Mouse (Mus musculus) CH12.LX (cell line): ENCODE measurements around the gene Setd2. TPM values are rescaled to one million over a fixed set of nuclear protein-coding genes. Genes with fewer than 3 reads are reported as not detected.
A peak's percentile ranks its signal among the peaks of the same experiment; 100 is the strongest.

Source experiments
- DNase-seq: peaks from one replicate; pipeline ENCODE4 v3.0.0-alpha.2; 2013; ENCODE audit errors: extremely low read depth
- H3K27ac ChIP-seq: 2 replicates; pipeline ENCODE4 v1.5.1; 2012; ENCODE audit warnings: low read depth, mild to moderate bottlenecking, control low read depth, moderate library complexity; ENCODE audit not compliant: insufficient read depth
- H3K27me3 ChIP-seq: replicated peaks from 2 replicates; pipeline ENCODE3; 2012; ENCODE audit warnings: inconsistent platforms
- H3K36me3 ChIP-seq, 2 experiments: replicated peaks in 1 of 2; 2 replicates each; pipeline versions ENCODE3 to v1.6.1; 2012; ENCODE audit warnings: inconsistent platforms in 1 of 2, low read length in 1 of 2, mild to moderate bottlenecking in 1 of 2, mixed read lengths in 1 of 2, moderate library complexity in 1 of 2; ENCODE audit not compliant: control insufficient read depth in 1 of 2, insufficient read depth in 1 of 2
- H3K4me1 ChIP-seq, 2 experiments: 2 replicates each; pipeline ENCODE4 v1.6.1; 2012; ENCODE audit warnings: inconsistent platforms in 1 of 2, moderate library complexity in 1 of 2; ENCODE audit not compliant: insufficient read depth in 2 of 2, control insufficient read depth in 1 of 2
- H3K4me2 ChIP-seq: 2 replicates; pipeline ENCODE4 v1.6.1; 2012; ENCODE audit warnings: low read depth, mild to moderate bottlenecking, control low read depth; ENCODE audit not compliant: poor library complexity, insufficient read depth, severe bottlenecking
- H3K4me3 ChIP-seq, 3 experiments: fragments of 150-350 bp in 1 of 3; sonication (generic) in 1 of 3; replicated peaks in 1 of 3; 2 replicates each; pipeline versions ENCODE3 to v1.5.1; 2011 to 2012; ENCODE audit warnings: low read depth in 2 of 3, low read length in 2 of 3, mild to moderate bottlenecking in 2 of 3, moderate library complexity in 2 of 3, control low read depth in 1 of 3, improper control_type of control experiment in 1 of 3, inconsistent platforms in 1 of 3, mixed read lengths in 1 of 3; ENCODE audit not compliant: poor library complexity in 1 of 3
- H3K79me2 ChIP-seq: replicated peaks from 2 replicates; pipeline ENCODE4 v1.6.1; 2012; ENCODE audit warnings: mild to moderate bottlenecking, moderate library complexity; ENCODE audit not compliant: control insufficient read depth, poor library complexity, insufficient read depth, severe bottlenecking; ENCODE audit errors: extremely low read depth
- H3K9ac ChIP-seq: 2 replicates; pipeline ENCODE4 v1.6.1; 2012; ENCODE audit warnings: low read depth, mild to moderate bottlenecking, control low read depth, moderate library complexity; ENCODE audit not compliant: insufficient read depth
- H3K9me3 ChIP-seq: replicated peaks from 2 replicates; pipeline ENCODE3; 2012; ENCODE audit warnings: low read length, inconsistent platforms, mixed read lengths
- BHLHE40 ChIP-seq: IDR thresholded peaks from 2 replicates; pipeline ENCODE4 v1.6.1; 2011; ENCODE audit warnings: mild to moderate bottlenecking, low read depth, low read length, improper control_type of control experiment
- CHD1 ChIP-seq: IDR thresholded peaks from 2 replicates; pipeline ENCODE4 v1.6.1; 2012; ENCODE audit warnings: low read depth, low read length, improper control_type of control experiment, inconsistent platforms
- CHD2 ChIP-seq: IDR thresholded peaks from 2 replicates; pipeline ENCODE4 v1.6.1; 2011; ENCODE audit warnings: low read length, improper control_type of control experiment
- CTCF ChIP-seq, 2 experiments: IDR thresholded peaks in 1 of 2; conservative IDR thresholded peaks in 1 of 2; 2 replicates each; pipeline ENCODE4 v1.5.1; 2011 to 2012; ENCODE audit warnings: low read depth in 2 of 2, low read length in 2 of 2, improper control_type of control experiment in 1 of 2, inconsistent platforms in 1 of 2, mild to moderate bottlenecking in 1 of 2, moderate library complexity in 1 of 2
- E2F4 ChIP-seq: IDR thresholded peaks from 2 replicates; pipeline ENCODE4 v1.6.1; 2011; ENCODE audit warnings: low read depth, low read length, improper control_type of control experiment; ENCODE audit not compliant: insufficient replicate concordance
- ELF1 ChIP-seq: IDR thresholded peaks from 2 replicates; pipeline ENCODE4 v1.6.1; 2014; ENCODE audit warnings: low read depth, mild to moderate bottlenecking, inconsistent platforms, low read length, improper control_type of control experiment
- EP300 ChIP-seq: IDR thresholded peaks from 2 replicates; pipeline ENCODE4 v1.6.1; 2011; ENCODE audit warnings: low read length, improper control_type of control experiment
- ETS1 ChIP-seq: conservative IDR thresholded peaks from 2 replicates; pipeline ENCODE4 v1.6.1; 2012; ENCODE audit warnings: low read depth, mild to moderate bottlenecking, inconsistent platforms, low read length, improper control_type of control experiment, moderate library complexity
- GABPA ChIP-seq: IDR thresholded peaks from 2 replicates; pipeline ENCODE4 v1.6.1; 2012; ENCODE audit warnings: low read depth, low read length, improper control_type of control experiment, inconsistent platforms; ENCODE audit not compliant: insufficient replicate concordance
- HCFC1 ChIP-seq: IDR thresholded peaks from 2 replicates; pipeline ENCODE4 v1.6.1; 2012; ENCODE audit warnings: low read depth, mild to moderate bottlenecking, inconsistent platforms, low read length, improper control_type of control experiment
- IRF4 ChIP-seq: IDR thresholded peaks from 2 replicates; pipeline ENCODE4 v1.6.1; 2014; ENCODE audit warnings: low read depth, mild to moderate bottlenecking, inconsistent platforms, low read length, improper control_type of control experiment
- JUN ChIP-seq: IDR thresholded peaks from 2 replicates; pipeline ENCODE4 v1.6.1; 2011; ENCODE audit warnings: low read depth, mild to moderate bottlenecking, low read length, improper control_type of control experiment, moderate library complexity; ENCODE audit not compliant: insufficient read depth
- JUND ChIP-seq: conservative IDR thresholded peaks from 2 replicates; pipeline ENCODE4 v1.6.1; 2011; ENCODE audit warnings: low read depth, low read length, improper control_type of control experiment
- KAT2A ChIP-seq: IDR thresholded peaks from 2 replicates; pipeline ENCODE4 v1.6.1; 2012; ENCODE audit warnings: low read length, improper control_type of control experiment, inconsistent platforms; ENCODE audit not compliant: insufficient replicate concordance
- MAFK ChIP-seq: IDR thresholded peaks from 2 replicates; pipeline ENCODE4 v1.6.1; 2011; ENCODE audit warnings: low read length, improper control_type of control experiment; ENCODE audit not compliant: insufficient replicate concordance
- MAX ChIP-seq: IDR thresholded peaks from 2 replicates; pipeline ENCODE4 v1.6.1; 2011; ENCODE audit warnings: low read length, improper control_type of control experiment
- MAZ ChIP-seq: IDR thresholded peaks from 2 replicates; pipeline ENCODE4 v1.6.1; 2012; ENCODE audit warnings: low read depth, mild to moderate bottlenecking, inconsistent platforms, low read length, improper control_type of control experiment, moderate library complexity
- MEF2A ChIP-seq: IDR thresholded peaks from 2 replicates; pipeline ENCODE4 v1.6.1; 2014; ENCODE audit warnings: low read depth, mild to moderate bottlenecking, inconsistent platforms, low read length, improper control_type of control experiment, borderline replicate concordance
- MXI1 ChIP-seq: IDR thresholded peaks from 2 replicates; pipeline ENCODE4 v1.6.1; 2011; ENCODE audit warnings: mild to moderate bottlenecking, low read depth, low read length, improper control_type of control experiment
- MYC ChIP-seq: IDR thresholded peaks from 2 replicates; pipeline ENCODE4 v1.6.1; 2011; ENCODE audit warnings: low read depth, mild to moderate bottlenecking, improper control_type of control experiment, low read length
- NELFE ChIP-seq: IDR thresholded peaks from 2 replicates; pipeline ENCODE4 v1.6.1; 2011; ENCODE audit warnings: low read depth, low read length, improper control_type of control experiment
- NRF1 ChIP-seq: IDR thresholded peaks from 2 replicates; pipeline ENCODE4 v1.6.1; 2014; ENCODE audit warnings: low read depth, mild to moderate bottlenecking, inconsistent platforms, low read length, improper control_type of control experiment, moderate library complexity
- PAX5 ChIP-seq: IDR thresholded peaks from 2 replicates; pipeline ENCODE4 v1.6.1; 2012; ENCODE audit warnings: low read length, inconsistent platforms, mixed read lengths
- POLR2A ChIP-seq: IDR thresholded peaks from 2 replicates; pipeline ENCODE4 v1.6.1; 2011; ENCODE audit warnings: low read depth, mild to moderate bottlenecking, improper control_type of control experiment, low read length
- POLR2AphosphoS2 ChIP-seq: IDR thresholded peaks from 2 replicates; pipeline ENCODE4 v1.6.1; 2011; ENCODE audit warnings: low read depth, low read length, improper control_type of control experiment
- RAD21 ChIP-seq: IDR thresholded peaks from 2 replicates; pipeline ENCODE4 v1.6.1; 2011; ENCODE audit warnings: low read depth, mild to moderate bottlenecking, low read length, improper control_type of control experiment, moderate library complexity
- RCOR1 ChIP-seq: conservative IDR thresholded peaks from 2 replicates; pipeline ENCODE4 v1.6.1; 2012; ENCODE audit warnings: low read depth, mild to moderate bottlenecking, inconsistent platforms, low read length, improper control_type of control experiment
- SIN3A ChIP-seq: IDR thresholded peaks from 2 replicates; pipeline ENCODE4 v1.6.1; 2012; ENCODE audit warnings: low read length, improper control_type of control experiment, inconsistent platforms
- SMC3 ChIP-seq: IDR thresholded peaks from 2 replicates; pipeline ENCODE4 v1.6.1; 2011; ENCODE audit warnings: low read depth, low read length, improper control_type of control experiment
- TBP ChIP-seq: conservative IDR thresholded peaks from 2 replicates; pipeline ENCODE4 v1.6.1; 2011; ENCODE audit warnings: low read depth, low read length, improper control_type of control experiment
- TCF12 ChIP-seq: IDR thresholded peaks from 2 replicates; pipeline ENCODE4 v1.6.1; 2014; ENCODE audit warnings: low read depth, mild to moderate bottlenecking, inconsistent platforms, low read length, improper control_type of control experiment
- UBTF ChIP-seq: IDR thresholded peaks from 2 replicates; pipeline ENCODE4 v1.6.1; 2012; ENCODE audit warnings: low read depth, mild to moderate bottlenecking, inconsistent platforms, low read length, improper control_type of control experiment, moderate library complexity
- USF1 ChIP-seq: IDR thresholded peaks from 2 replicates; pipeline ENCODE4 v1.6.1; 2014; ENCODE audit warnings: low read depth, mild to moderate bottlenecking, inconsistent platforms, low read length, improper control_type of control experiment
- USF2 ChIP-seq: conservative IDR thresholded peaks from 2 replicates; pipeline ENCODE4 v1.6.1; 2011; ENCODE audit warnings: low read depth, low read length, improper control_type of control experiment
- ZKSCAN1 ChIP-seq: IDR thresholded peaks from 2 replicates; pipeline ENCODE4 v1.6.1; 2012; ENCODE audit warnings: low read depth, inconsistent platforms, low read length, improper control_type of control experiment, borderline replicate concordance
- ZMIZ1 ChIP-seq: IDR thresholded peaks from 2 replicates; pipeline ENCODE4 v1.6.1; 2012; ENCODE audit warnings: low read depth, mild to moderate bottlenecking, inconsistent platforms, low read length, improper control_type of control experiment
- ZNF384 ChIP-seq: IDR thresholded peaks from 2 replicates; pipeline ENCODE4 v1.6.1; 2012; ENCODE audit warnings: low read depth, low read length, improper control_type of control experiment, inconsistent platforms
- dilution Hi-C: fragments of 300-500 bp; cut with MboI; formaldehyde crosslinking; loops from 2 replicates; pipeline ENCODE4 v1.14.3; 2020; ENCODE audit warnings: low sequenced_read_pairs; ENCODE audit not compliant: extremely low pct_unique_long_range_greater_than_20kb, extremely low pct_ligation_motif_present
- in situ Hi-C: fragments of 300-500 bp; cut with MboI; formaldehyde crosslinking; loops from 3 replicates; pipeline ENCODE4 v1.14.3; 2019; ENCODE audit warnings: low sequenced_read_pairs, low pct_ligation_motif_present, low pct_unique_long_range_greater_than_20kb, mixed read lengths
- polyA plus RNA-seq: library from polyadenylated mRNA; unstranded; fragments of >175 nt; gene quantifications from 2 replicates; pipeline ENCODE4 v1.2.1, GENCODE M21; 2012; ENCODE audit warnings: low read depth; ENCODE audit not compliant: insufficient read length
- total RNA-seq, 2 experiments: library from RNA; depleted of rRNA; stranded (reverse); fragments of 300-350 nt in 1 of 2; fragments of >200 nt in 1 of 2; gene quantifications; 2 replicates each; pipeline ENCODE4 v1.2.3; 2012 to 2014

The Setd2 gene
- total and polyA plus RNA-seq, 3 experiments = 35.8 to 87.1 (median 41.6) TPM

- Histone ChIP-seq H3K27me3 (no peaks in the 10 kb centered on the region), H3K79me2 (peaks cover 33% of the 10 kb centered on the region), H3K9ac (peak within 1 kb of the TSS; percentile 85), H3K4me1 (peaks cover 28 to 72% of the 10 kb centered on the region in 2 experiments), H3K4me2 (peak within 1 kb of the TSS; percentile 71), H3K4me3 (peak within 1 kb of the TSS; percentile 67 to 80 (median 69)), H3K9me3 (no peaks in the 10 kb centered on the region), H3K36me3 (peaks cover 0 to 7% of the 10 kb centered on the region in 2 experiments), H3K27ac (peak within 1 kb of the TSS; percentile 86)
- dilution Hi-C loops = no loop called here
- in situ Hi-C loops = no loop called here
- peak; percentile 4; the same call in 1 of the 2 replicates for TF ChIP-seq BHLHE40
- no peak for TF ChIP-seq ZNF384
- peak; percentile 76 for TF ChIP-seq HCFC1
- TF ChIP-seq JUN = no peak
- TF ChIP-seq SMC3 = no peak
- TF ChIP-seq ETS1 = no peak
- TF ChIP-seq MAX = no peak
- peak; percentile 90 for TF ChIP-seq ELF1
- no peak for TF ChIP-seq UBTF
- no peak for TF ChIP-seq USF2
- peak; percentile 76; the same call in 1 of the 2 replicates for TF ChIP-seq ZMIZ1
- no peak for TF ChIP-seq RCOR1
- TF ChIP-seq MXI1 = no peak; the same call in 1 of the 2 replicates
- peak; percentile 96 for TF ChIP-seq NELFE
- TF ChIP-seq CTCF (conservative IDR thresholded peaks at IDR 0.05 in 1 of 2, IDR thresholded peaks at IDR 0.05 in 1 of 2; ENCODE audit: low read depth in 2 of 2, low read length in 2 of 2) = no peak
- peak; percentile 53; the same call in 1 of the 2 replicates for TF ChIP-seq MEF2A
- TF ChIP-seq JUND = no peak
- peak; percentile 72; the same call in 1 of the 2 replicates for TF ChIP-seq TBP
- no peak for TF ChIP-seq IRF4
- TF ChIP-seq NRF1 = peak; percentile 93
- no peak for TF ChIP-seq E2F4
- TF ChIP-seq KAT2A = peak; percentile 54; the same call in 1 of the 2 replicates
- TF ChIP-seq MYC = peak; percentile 29; the same call in 1 of the 2 replicates
- TF ChIP-seq POLR2A = peak; percentile 97
- no peak; the same call in 1 of the 2 replicates for TF ChIP-seq CHD2
- TF ChIP-seq MAZ = peak; percentile 98
- TF ChIP-seq POLR2AphosphoS2 = peak; percentile 76; the same call in 1 of the 2 replicates
- no peak for TF ChIP-seq RAD21
- TF ChIP-seq EP300 = no peak
- no peak for TF ChIP-seq GABPA
- TF ChIP-seq SIN3A = peak; percentile 83
- TF ChIP-seq ZKSCAN1 = no peak
- no peak for TF ChIP-seq PAX5
- no peak for TF ChIP-seq USF1
- TF ChIP-seq TCF12 = peak; percentile 91
- TF ChIP-seq CHD1 = no peak
- no peak for TF ChIP-seq MAFK
- peak; percentile 98 for DNase-seq
These were observed 124.1 kb downstream of the Setd2 start, which contains the start of gene Ccdc12 for GRCm38 (mm10) chr9:110656249-110657221. Ccdc12 (plus strand) TSS chr9:110656503.
